Mouse (Mus musculus) ES-Bruce4 (cell line): ENCODE results near the gene C77080. TPM values are rescaled to one million over a fixed set of nuclear protein-coding genes. Genes with fewer than 3 reads are reported as not detected.

Source experiments
- H3K27ac ChIP-seq: 2 replicates; pipeline ENCODE4 v1.5.1; 2012; ENCODE audit warnings: low read length, inconsistent platforms; ENCODE audit not compliant: insufficient read depth
- H3K27me3 ChIP-seq: 2 replicates; pipeline ENCODE4 v1.6.1; 2012; ENCODE audit warnings: mild to moderate bottlenecking, low read length, inconsistent platforms; ENCODE audit not compliant: control insufficient read depth, poor library complexity, insufficient read depth, severe bottlenecking
- H3K36me3 ChIP-seq: 2 replicates; pipeline ENCODE4 v1.6.1; 2012; ENCODE audit warnings: inconsistent platforms, mild to moderate bottlenecking, low read length, moderate library complexity; ENCODE audit not compliant: control insufficient read depth, poor library complexity, insufficient read depth, severe bottlenecking
- H3K4me1 ChIP-seq: one replicate; pipeline ENCODE4 v1.8.1; 2011; ENCODE audit warnings: low read length; ENCODE audit not compliant: control insufficient read depth, insufficient read depth
- H3K4me3 ChIP-seq: 2 replicates; pipeline ENCODE4 v1.5.1; 2011; ENCODE audit warnings: low read depth, mild to moderate bottlenecking, low read length
- H3K9ac ChIP-seq: 2 replicates; pipeline ENCODE4 v1.6.1; 2012; ENCODE audit warnings: low read depth, mild to moderate bottlenecking, inconsistent platforms; ENCODE audit not compliant: poor library complexity, severe bottlenecking
- H3K9me3 ChIP-seq: replicated peaks from 2 replicates; pipeline ENCODE4 v1.6.1; 2012; ENCODE audit warnings: mild to moderate bottlenecking, low read length, inconsistent platforms; ENCODE audit not compliant: control insufficient read depth, poor library complexity, insufficient read depth, severe bottlenecking
- CTCF ChIP-seq: IDR thresholded peaks from one replicate; pipeline ENCODE4 v1.8.1; 2011; ENCODE audit warnings: low read depth, low read length
- EP300 ChIP-seq: IDR thresholded peaks from 2 replicates; pipeline ENCODE4 v1.6.1; 2011; ENCODE audit warnings: low read depth, low read length; ENCODE audit not compliant: insufficient read depth
- POLR2A ChIP-seq: IDR thresholded peaks from one replicate; pipeline ENCODE4 v1.8.1; 2011; ENCODE audit warnings: low read length; ENCODE audit not compliant: insufficient read depth
- polyA plus RNA-seq: library from polyadenylated mRNA; stranded (reverse); fragments of >200 nt; gene quantifications from 2 replicates; pipeline ENCODE4 v1.2.4, GENCODE M21; 2011; ENCODE audit warnings: low read depth; ENCODE audit not compliant: missing spikeins, insufficient read depth, insufficient read length

C77080 gene
- polyA plus RNA-seq, 1 experiment, result 50.2 TPM

- TF ChIP-seq EP300 (peak; percentile 80; the same call in 1 of the 2 replicates), CTCF (no peak)
These were observed 71.4 kb downstream of the C77080 start, which contains the start of the genes S100pbp and Yars for GRCm38 (mm10) chr4:129189542-129190519. Gene S100pbp, minus strand, starts transcription at chr4:129189727. Gene Yars, plus strand, starts transcription at chr4:129189760.

DNA sequence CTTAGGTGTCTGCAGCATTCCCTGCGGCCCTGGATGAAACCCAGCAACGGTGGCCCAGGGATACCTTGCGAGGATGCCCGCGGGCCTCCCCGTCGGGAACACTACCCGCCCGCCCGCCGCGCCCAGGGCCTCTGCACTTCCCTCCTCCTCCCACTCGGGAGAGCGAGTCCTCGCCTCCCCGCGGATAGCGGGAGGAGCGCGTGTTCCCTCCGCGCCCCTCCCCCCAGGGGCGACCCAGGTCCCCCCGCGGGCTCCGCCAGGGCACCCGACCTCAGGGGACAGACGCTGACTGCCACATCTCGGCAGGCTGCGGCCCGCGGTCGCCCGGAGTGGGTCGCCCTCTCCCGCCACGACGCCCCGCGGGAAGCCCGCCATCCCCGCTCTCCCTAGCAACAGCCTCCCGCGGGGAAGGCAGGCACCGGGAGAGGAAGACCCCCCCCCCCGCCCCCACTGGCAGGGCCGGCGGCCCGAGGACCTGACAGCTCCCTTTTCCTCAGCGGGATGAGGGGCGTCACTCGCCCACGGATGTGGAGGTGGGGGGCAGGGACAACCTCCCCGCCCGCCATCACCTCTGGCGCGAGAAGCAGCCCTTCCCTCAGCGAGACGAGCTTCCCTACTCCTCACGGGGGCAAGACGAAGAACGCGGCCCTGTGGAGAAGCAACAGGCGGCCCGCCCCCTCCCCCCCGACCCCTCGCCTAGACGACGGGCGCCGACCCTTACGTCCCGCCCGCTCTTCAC, 72.2 kb downstream of the C77080 start:
- TF ChIP-seq POLR2A (peak; percentile 29), EP300 (no peak)
- H3K27ac ChIP-seq, result peak overlapping the region; percentile 12; the same call in 1 of the 2 replicates
- H3K27me3 ChIP-seq, result no peaks in the 10 kb centered on the region

More at GRCm38 (mm10) chr4:129189542-129190519, 71.4 kb downstream of the C77080 start, which contains the start of the genes S100pbp and Yars:
- H3K4me3 ChIP-seq, result peak within 1 kb of the TSS; percentile 97
- H3K9me3 ChIP-seq, result no peaks in the 10 kb centered on the region
- no peaks in the 10 kb centered on the region for H3K27me3 ChIP-seq
- H3K9ac ChIP-seq, result peak within 1 kb of the TSS; percentile 94
- peak within 1 kb of the TSS; percentile 64 for H3K27ac ChIP-seq
- H3K4me1 ChIP-seq, result no peaks in the 10 kb centered on the region
- H3K36me3 ChIP-seq, result peaks cover 6% of the 10 kb centered on the region; the same call in 1 of the 2 replicates

GRCm38 (mm10) chr4:129188041-129188659, 73.1 kb downstream of the C77080 start:
- no peak for TF ChIP-seq CTCF
- no peak for TF ChIP-seq EP300
- TF ChIP-seq POLR2A, result no peak
- no peaks in the 10 kb centered on the region for H3K36me3 ChIP-seq
- no peak overlapping the region for H3K27ac ChIP-seq
- no peaks in the 10 kb centered on the region for H3K27me3 ChIP-seq
- peak overlapping the region; percentile 94 for H3K9ac ChIP-seq
- no peaks in the 10 kb centered on the region for H3K9me3 ChIP-seq
- H3K4me1 ChIP-seq, result no peaks in the 10 kb centered on the region
- H3K4me3 ChIP-seq, result peak overlapping the region; percentile 96; the same call in 1 of the 2 replicates

More for the DNA sequence above, 72.2 kb downstream of the C77080 start:
- H3K4me3 ChIP-seq, result peak overlapping the region; percentile 96
- H3K36me3 ChIP-seq, result peaks cover 3% of the 10 kb centered on the region; the same call in 1 of the 2 replicates
- H3K9me3 ChIP-seq, result no peaks in the 10 kb centered on the region
- H3K4me1 ChIP-seq, result no peaks in the 10 kb centered on the region
- H3K9ac ChIP-seq, result peak overlapping the region; percentile 94

DNA sequence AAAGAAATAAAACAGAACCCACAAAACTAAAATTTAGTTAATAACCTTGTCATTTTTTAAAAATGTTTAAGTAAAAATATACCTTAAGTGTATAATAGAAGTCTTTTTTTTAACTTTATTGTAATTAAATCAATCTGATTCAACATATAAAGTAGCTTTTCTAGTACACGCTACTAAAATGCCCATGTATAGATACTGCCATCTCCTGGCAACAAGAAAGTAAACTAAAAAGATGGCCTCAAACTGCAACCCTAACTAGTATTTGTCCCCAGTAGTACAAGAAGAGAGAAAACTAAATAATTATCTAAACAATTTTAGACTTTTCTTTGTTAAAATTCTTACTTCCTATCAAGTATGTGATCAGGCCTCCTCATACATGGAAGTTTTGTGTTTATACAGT, 81.6 kb downstream of the C77080 start:
- no peak for TF ChIP-seq POLR2A
- no peak for TF ChIP-seq EP300
- TF ChIP-seq CTCF, result no peak
- no peak overlapping the region for H3K27ac ChIP-seq
- no peak overlapping the region for H3K4me3 ChIP-seq
- H3K4me1 ChIP-seq, result no peaks in the 10 kb centered on the region
- H3K27me3 ChIP-seq, result no peaks in the 10 kb centered on the region
- H3K9me3 ChIP-seq, result no peaks in the 10 kb centered on the region
- peaks cover 23% of the 10 kb centered on the region for H3K36me3 ChIP-seq
- no peak overlapping the region for H3K9ac ChIP-seq

DNA sequence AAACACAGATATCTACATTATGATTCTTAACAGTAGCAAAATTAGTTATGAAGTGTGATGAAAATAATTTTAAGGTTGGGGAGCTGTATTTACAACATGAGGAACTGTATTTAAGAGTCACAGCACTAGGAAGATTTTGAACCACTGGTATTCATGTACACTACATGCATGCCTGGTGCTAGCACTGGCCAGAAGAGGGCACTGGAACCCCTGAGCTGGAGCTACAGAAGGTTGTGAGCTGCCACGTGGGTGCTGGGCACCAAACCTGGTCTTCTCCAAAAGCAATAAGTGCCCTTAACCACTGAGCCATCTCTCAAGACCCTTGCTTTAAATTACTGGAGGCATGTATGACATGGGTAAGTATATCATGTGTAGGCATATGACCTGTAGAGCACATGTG, 88.7 kb downstream of the C77080 start:
- H3K4me3 ChIP-seq, result no peak overlapping the region
- no peak overlapping the region for H3K27ac ChIP-seq
- peaks cover 17% of the 10 kb centered on the region for H3K36me3 ChIP-seq
- H3K9ac ChIP-seq, result no peak overlapping the region
- no peaks in the 10 kb centered on the region for H3K4me1 ChIP-seq
- no peaks in the 10 kb centered on the region for H3K9me3 ChIP-seq
- TF ChIP-seq EP300 (no peak), CTCF (peak; percentile 67), POLR2A (no peak)
- no peaks in the 10 kb centered on the region for H3K27me3 ChIP-seq

Other genes with a start within 250 kb of the C77080 start
- gene Rnf19b, start 203.1 kb downstream of the C77080 start, polyA plus RNA-seq, result 38.8 and 43.4 TPM in 2 replicates
- 6.9 and 8.9 TPM in 2 replicates for gene Tmem54, start 155.9 kb downstream of the C77080 start, polyA plus RNA-seq
- 0.88 and 1.5 TPM in 2 replicates for gene Hpca, start 139.4 kb downstream of the C77080 start, polyA plus RNA-seq
- 2.7 and 3.3 TPM in 2 replicates for gene Fndc5, start 124.4 kb downstream of the C77080 start, polyA plus RNA-seq
- gene S100pbp, start 71.7 kb downstream of the C77080 start, polyA plus RNA-seq, result 80.0 and 83.5 TPM in 2 replicates
- 90.6 and 99.8 TPM in 2 replicates for gene Yars, start 71.6 kb downstream of the C77080 start, polyA plus RNA-seq
- gene Sync, start 26.2 kb upstream of the C77080 start, polyA plus RNA-seq, result 0.87 and 0.90 TPM in 2 replicates
- 375 and 419 TPM in 2 replicates for gene Rbbp4, start 74.0 kb upstream of the C77080 start, polyA plus RNA-seq
- 138 and 146 TPM in 2 replicates for gene Zbtb8os, start 74.3 kb upstream of the C77080 start, polyA plus RNA-seq
- gene Zbtb8a, start 116.7 kb upstream of the C77080 start, polyA plus RNA-seq, result 20.7 and 21.1 TPM in 2 replicates
- gene Zbtb8b, start 179.4 kb upstream of the C77080 start, polyA plus RNA-seq, result 4.2 and 4.8 TPM in 2 replicates
- 31.6 and 36.4 TPM in 2 replicates for gene Bsdc1, start 200.2 kb upstream of the C77080 start, polyA plus RNA-seq
- gene Tssk3, start 229.6 kb upstream of the C77080 start, polyA plus RNA-seq, result not detected in 2 replicates
- not detected in 2 replicates for gene Fam229a, start 229.8 kb upstream of the C77080 start, polyA plus RNA-seq